Mouse (Mus musculus): ENCODE data around the gene Clec4f.

GRCm38 (mm10) chr6:83677757-83678156 lies 21.8 kb upstream of the Clec4f start, which contains the start of gene Cd207:
- TF ChIP-seq CTCF (IDR thresholded peaks at IDR 0.05) (no peak), EP300 (IDR thresholded peaks at IDR 0.05) (no peak)
